Mouse (Mus musculus) liver, adult 2 months (tissue): ENCODE data around the gene Sgms2. TPM values are rescaled to one million over a fixed set of nuclear protein-coding genes. Genes with fewer than 3 reads are reported as not detected.
A peak's percentile ranks its signal among the peaks of the same experiment; 100 is the strongest.

Experiments used
- DNase-seq: peaks from one replicate; pipeline ENCODE4 v3.0.0-alpha.2; 2011; ENCODE audit warnings: low read depth, low spot score; ENCODE audit errors: extremely low read depth
- H3K27ac ChIP-seq: fragments of 200-500 bp; replicated peaks from 2 replicates; pipeline ENCODE4 v1.5.1; 2012; ENCODE audit warnings: low read depth, mild to moderate bottlenecking, control low read depth, inconsistent platforms, low read length; ENCODE audit not compliant: insufficient read depth
- H3K27me3 ChIP-seq: fragments of 200-500 bp; 2 replicates; pipeline ENCODE4 v1.6.1; 2012; ENCODE audit warnings: mild to moderate bottlenecking, moderate library complexity, low read length, inconsistent platforms; ENCODE audit not compliant: control insufficient read depth, insufficient read depth
- H3K36me3 ChIP-seq: fragments of 200-500 bp; 2 replicates; pipeline ENCODE4 v1.6.1; 2012; ENCODE audit warnings: low read length, inconsistent platforms; ENCODE audit not compliant: control insufficient read depth, insufficient read depth
- H3K4me1 ChIP-seq: fragments of 200-500 bp; 2 replicates; pipeline ENCODE4 v1.6.1; 2011; ENCODE audit warnings: low read length; ENCODE audit not compliant: control insufficient read depth, insufficient read depth
- H3K4me3 ChIP-seq: fragments of 200-500 bp; 2 replicates; pipeline ENCODE4 v1.5.1; 2011; ENCODE audit warnings: low read depth, mild to moderate bottlenecking, control low read depth, low read length, moderate library complexity; ENCODE audit not compliant: insufficient read depth
- H3K79me2 ChIP-seq: fragments of 200-500 bp; 2 replicates; pipeline ENCODE4 v1.6.1; 2012; ENCODE audit warnings: inconsistent platforms, mild to moderate bottlenecking, low read length, moderate library complexity; ENCODE audit not compliant: control insufficient read depth, insufficient read depth
- H3K9ac ChIP-seq: fragments of 200-500 bp; 2 replicates; pipeline ENCODE4 v1.6.1; 2012; ENCODE audit warnings: low read depth, mild to moderate bottlenecking, control low read depth, inconsistent platforms, low read length
- CTCF ChIP-seq: fragments of 200-500 bp; IDR thresholded peaks from 2 replicates; pipeline ENCODE4 v1.5.1; 2011; ENCODE audit warnings: low read depth, low read length, control low read depth
- POLR2A ChIP-seq: fragments of 200-500 bp; IDR thresholded peaks from 2 replicates; pipeline ENCODE4 v1.6.1; 2011; ENCODE audit warnings: low read length, control low read depth; ENCODE audit not compliant: insufficient read depth; ENCODE audit errors: extremely low read depth
- WGBS: fragments of 180-500 bp; shearing (Covaris S2); methylation state at CpG from one replicate; pipeline ENCODE4 v1.1.7; 2018; 5-methylcytosine and 5-hydroxymethylcytosine counted together
- polyA plus RNA-seq: library from polyadenylated mRNA; depleted of rRNA; stranded (reverse); fragments of >200 nt; gene quantifications from 2 replicates; pipeline ENCODE4 v1.2.3, GENCODE M21; 2012
- total RNA-seq: library from RNA; depleted of rRNA; stranded (reverse); fragments of >200 nt; gene quantifications from 2 replicates; pipeline ENCODE4 v1.2.3, GENCODE M21; 2014

Sgms2 gene
- total and polyA plus RNA-seq, 2 experiments, result 11.8 to 35.8 TPM

- TF ChIP-seq CTCF (no peak), POLR2A (no peak)
- WGBS, result 21% methylated on average over 8 of the region's 8 CpGs
- peak; percentile 51 for DNase-seq
- Histone ChIP-seq H3K4me3 (no peak overlapping the region), H3K79me2 (peaks cover 31% of the 10 kb centered on the region), H3K4me1 (peaks cover 9% of the 10 kb centered on the region), H3K27ac (peak overlapping the region; percentile 72), H3K9ac (0 out of 2 replicates have a peak overlapping the region, but pooled peaks have one; percentile 17), H3K36me3 (no peaks in the 10 kb centered on the region), H3K27me3 (no peaks in the 10 kb centered on the region)
Measured at GRCm38 (mm10) chr3:131364194-131364593, 127.0 kb downstream of the Sgms2 start.

- Histone ChIP-seq H3K79me2 (peaks cover 26% of the 10 kb centered on the region), H3K27me3 (no peaks in the 10 kb centered on the region), H3K36me3 (no peaks in the 10 kb centered on the region), H3K4me3 (no peak overlapping the region), H3K27ac (no peak overlapping the region), H3K4me1 (peaks cover 8% of the 10 kb centered on the region), H3K9ac (no peak overlapping the region)
- TF ChIP-seq CTCF (no peak), POLR2A (no peak)
- 62% methylated on average over 14 of the region's 14 CpGs for WGBS
- no peak for DNase-seq
Measured at GRCm38 (mm10) chr3:131363602-131364001, 127.6 kb downstream of the Sgms2 start.

GRCm38 (mm10) chr3:131361960-131362359 is 129.3 kb downstream of the Sgms2 start:
- Histone ChIP-seq H3K4me1 (peaks cover 8% of the 10 kb centered on the region), H3K9ac (no peak overlapping the region), H3K79me2 (peaks cover 18% of the 10 kb centered on the region), H3K4me3 (no peak overlapping the region), H3K36me3 (no peaks in the 10 kb centered on the region), H3K27ac (no peak overlapping the region), H3K27me3 (no peaks in the 10 kb centered on the region)
- peak; percentile 53 for DNase-seq
- WGBS, result 59% methylated on average over 4 of the region's 4 CpGs
- no peak for TF ChIP-seq CTCF
- no peak for TF ChIP-seq POLR2A

DNA sequence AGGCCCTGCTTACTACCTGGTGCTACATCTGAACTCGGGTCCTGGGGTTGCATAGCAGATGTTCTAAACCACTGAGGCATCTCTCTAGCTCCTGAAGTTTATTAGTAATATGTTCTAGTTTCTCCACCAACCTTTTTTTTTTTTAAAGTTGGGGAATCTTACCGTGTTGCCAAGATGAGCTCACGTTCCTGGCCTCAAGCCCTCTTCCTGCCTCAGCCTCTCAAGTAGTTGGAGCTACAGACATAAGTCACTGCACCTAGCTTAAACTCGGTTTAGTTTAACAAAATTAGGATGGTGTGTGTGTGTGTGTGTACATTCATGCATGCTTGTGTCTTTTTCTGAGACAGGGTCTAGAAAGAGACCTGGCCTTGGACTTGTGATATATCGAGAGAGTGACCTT is 132.2 kb downstream of the Sgms2 start:
- H3K27me3 ChIP-seq, result no peaks in the 10 kb centered on the region
- DNase-seq, result no peak
- no peak for TF ChIP-seq CTCF
- TF ChIP-seq POLR2A, result no peak
- H3K4me3 ChIP-seq, result no peak overlapping the region
- H3K27ac ChIP-seq, result no peak overlapping the region
- 56% methylated on average over 5 of the region's 5 CpGs for WGBS
- H3K4me1 ChIP-seq, result peaks cover 10% of the 10 kb centered on the region
- no peaks in the 10 kb centered on the region for H3K36me3 ChIP-seq
- peaks cover 20% of the 10 kb centered on the region for H3K79me2 ChIP-seq
- H3K9ac ChIP-seq, result no peak overlapping the region

DNA sequence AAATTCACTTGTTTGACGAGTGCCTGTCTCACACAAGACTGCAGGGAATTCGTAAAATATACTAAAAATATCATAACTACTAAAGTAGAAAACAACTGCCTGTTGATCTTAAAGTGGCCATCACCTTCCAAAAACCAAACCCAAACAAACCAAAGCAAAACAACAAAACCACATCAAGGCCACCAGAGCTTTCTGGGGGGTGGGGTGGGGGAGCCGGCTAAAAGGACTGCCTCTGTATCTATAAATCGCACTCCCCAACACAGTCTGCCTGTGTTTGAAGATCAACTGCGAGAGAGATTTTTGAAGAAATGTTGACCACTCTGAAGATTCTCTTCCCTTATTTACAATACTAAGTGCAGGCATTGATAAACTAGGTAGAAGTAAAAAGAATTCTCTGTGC is 133.0 kb downstream of the Sgms2 start:
- H3K4me3 ChIP-seq, result no peak overlapping the region
- peaks cover 7% of the 10 kb centered on the region for H3K4me1 ChIP-seq
- no peak overlapping the region for H3K27ac ChIP-seq
- no peaks in the 10 kb centered on the region for H3K36me3 ChIP-seq
- TF ChIP-seq CTCF (no peak), POLR2A (no peak)
- WGBS, result 74% methylated on average over 5 of the region's 5 CpGs
- no peak overlapping the region for H3K9ac ChIP-seq
- no peak for DNase-seq
- no peaks in the 10 kb centered on the region for H3K27me3 ChIP-seq
- H3K79me2 ChIP-seq, result peaks cover 18% of the 10 kb centered on the region; the same call in 1 of the 2 replicates

- Histone ChIP-seq H3K27me3 (no peaks in the 10 kb centered on the region), H3K4me1 (peaks cover 7% of the 10 kb centered on the region), H3K27ac (no peak overlapping the region), H3K36me3 (no peaks in the 10 kb centered on the region), H3K9ac (no peak overlapping the region), H3K79me2 (peaks cover 17% of the 10 kb centered on the region; the same call in 1 of the 2 replicates), H3K4me3 (no peak overlapping the region)
- DNase-seq, result no peak
- no peak for TF ChIP-seq POLR2A
- TF ChIP-seq CTCF, result no peak
- WGBS, result 80% methylated on average over 3 of the region's 3 CpGs
Measured at GRCm38 (mm10) chr3:131357643-131358042, 133.6 kb downstream of the Sgms2 start.
